Mouse (Mus musculus) thymus, adult 2 months (tissue): Measurements from ENCODE around the gene Tk1.

Source experiments
- CTCF ChIP-seq: fragments of 200-500 bp; IDR thresholded peaks from 2 replicates; pipeline ENCODE4 v1.5.1; 2012; ENCODE audit warnings: mild to moderate bottlenecking, control low read depth, low read length, moderate library complexity, borderline replicate concordance; ENCODE audit not compliant: control insufficient read depth, poor library complexity, insufficient read depth; ENCODE audit errors: extremely low read depth
- POLR2A ChIP-seq: fragments of 200-500 bp; IDR thresholded peaks from 2 replicates; pipeline ENCODE4 v1.6.1; 2012; ENCODE audit warnings: mild to moderate bottlenecking, low read length, control low read depth, moderate library complexity; ENCODE audit not compliant: control insufficient read depth, poor library complexity, insufficient read depth; ENCODE audit errors: extremely low read depth

DNA sequence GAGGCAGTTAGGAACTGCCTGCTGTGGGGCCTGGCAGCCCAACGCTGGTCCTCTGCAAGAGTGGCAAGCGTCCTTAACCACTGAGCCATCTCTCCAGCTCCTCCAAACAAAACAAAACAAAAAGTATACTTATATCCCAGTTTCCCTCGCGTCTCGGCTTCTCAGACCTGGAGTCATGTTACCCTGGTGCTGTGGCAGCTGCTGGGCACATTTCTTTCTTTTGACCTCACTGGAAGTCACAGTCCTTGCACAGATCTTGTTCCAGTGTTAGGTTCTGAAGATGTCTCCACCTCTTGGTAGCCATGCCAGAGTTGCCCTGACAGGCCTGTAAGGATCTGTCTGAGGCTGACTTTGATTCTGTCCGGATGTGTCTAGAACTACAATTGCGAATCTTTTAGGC, 24.2 kb downstream of the Tk1 start:
- TF ChIP-seq CTCF (no peak), POLR2A (no peak)
